In genomic region chr5:128733955-128734354, GRCm38 (mm10) we compare ENCODE assay signal across 9 mouse cellular contexts. TPM values are rescaled to one million over a fixed set of nuclear protein-coding genes. Genes with fewer than 3 reads are reported as not detected.
A peak's percentile ranks its signal among the peaks of the same experiment; 100 is the strongest.
DNase-seq lines count a peak whose midpoint lies in the region; ATAC-seq and TF ChIP-seq lines count a peak whose summit lies in the region.
"Had no signal": no experiment of that assay in that cellular context is flagged by ENCODE, and none has a peak within 500 bp of the region (broad histone marks: within the 10 kb centered on the region; RNA-seq: fewer than 3 reads in every experiment).

No protein-coding gene starts in this region.

- no peak overlapping the region for H3K4me3 ChIP-seq in forebrain, embryonic 16.5 days (replicated peaks; ENCODE audit: low read length)
- H3K4me3 ChIP-seq in layer of hippocampus, adult 2 months: no peak overlapping the region
- H3K4me3 ChIP-seq: heart, embryonic 15.5 days had no signal

- no peak overlapping the region for H3K4me2 ChIP-seq in forebrain, embryonic 16.5 days (ENCODE audit: low read length)
- H3K4me2 ChIP-seq: heart, embryonic 15.5 days had no signal

- no peak overlapping the region for H3K9ac ChIP-seq in forebrain, embryonic 16.5 days (replicated peaks; ENCODE audit: low read depth, low read length)
- H3K9ac ChIP-seq: heart, embryonic 15.5 days had no signal

- peak; percentile 95 for TF ChIP-seq CTCF in layer of hippocampus, adult 2 months (conservative IDR thresholded peaks at IDR 0.05)

- H3K27me3 ChIP-seq in forebrain, embryonic 16.5 days (replicated peaks; ENCODE audit: control insufficient read depth, insufficient read depth, low read length): no peaks in the 10 kb centered on the region
- H3K27me3 ChIP-seq in splenic B cell, adult 2 months (ENCODE audit: control insufficient read depth, insufficient read depth, low read length, poor library complexity, severe bottlenecking): no peaks in the 10 kb centered on the region

- peak; percentile 5 for DNase-seq in cerebellum, adult 11-12 months
- peak; percentile 46 for DNase-seq in urinary bladder, postnatal 14 days (ENCODE audit: low spot score)
- no peak for DNase-seq in urinary bladder, postnatal 10 days (ENCODE audit: low spot score)
- DNase-seq in layer of hippocampus, adult 2 months (ENCODE audit: low spot score in 2 of 2): peak; percentile 67 to 68
- peak; percentile 1 for DNase-seq in splenic B cell, adult 2 months (ENCODE audit: low read depth, low spot score)

- peaks cover 1% of the 10 kb centered on the region; the same call in 1 of the 2 replicates for H3K4me1 ChIP-seq in forebrain, embryonic 16.5 days (replicated peaks; ENCODE audit: control insufficient read depth, insufficient read depth, low read length)
- H3K4me1 ChIP-seq: heart, embryonic 15.5 days had no signal

- no peaks in the 10 kb centered on the region for H3K36me3 ChIP-seq in forebrain, embryonic 16.5 days (ENCODE audit: control insufficient read depth, insufficient read depth)
- H3K36me3 ChIP-seq in splenic B cell, adult 2 months (ENCODE audit: control insufficient read depth, insufficient read depth, low read length, poor library complexity, severe bottlenecking): no peaks in the 10 kb centered on the region
- H3K36me3 ChIP-seq: heart, embryonic 15.5 days had no signal

- 6% methylated on average over 6 of the region's 6 CpGs for WGBS in forebrain, embryonic 16.5 days

- no peak for ATAC-seq in cerebellum, adult (ENCODE audit: insufficient number of reproducible peaks, low FRiP score, low TSS enrichment)
- ATAC-seq in forebrain, embryonic 16.5 days: peak; percentile 50; the same call in 1 of the 2 replicates
- peak; percentile 54 for ATAC-seq in megakaryocyte, adult 5-6 weeks (ENCODE audit: poor library complexity, severe bottlenecking)

- no peak overlapping the region for H3K27ac ChIP-seq in forebrain, embryonic 16.5 days (ENCODE audit: low read length)
- no peak overlapping the region for H3K27ac ChIP-seq in layer of hippocampus, adult 2 months
- H3K27ac ChIP-seq: heart, embryonic 15.5 days had no signal

- H3K9me3 ChIP-seq in forebrain, embryonic 16.5 days (ENCODE audit: control insufficient read depth, low read length): no peaks in the 10 kb centered on the region
- H3K9me3 ChIP-seq: heart, embryonic 15.5 days had no signal

RNA-seq across cellular contexts. Expression of gene Piwil1, which starts 31.6 kb away (rescaled TPM):
- 0.30 and 0.35 TPM in 2 replicates for polyA plus RNA-seq in forebrain, embryonic 16.5 days (2015; fragmentation: Nextera tagmentation; extraction: Ambion mirVana)
- total RNA-seq in layer of hippocampus, adult 2 months (2021): under 1 TPM; 0.07 to 0.18 TPM
- total RNA-seq in megakaryocyte, adult 5-6 weeks (2015): not detected in 2 replicates
- total RNA-seq in megakaryocyte, adult 5-6 weeks (2017): not detected in 2 replicates
- polyA plus RNA-seq: heart, embryonic 15.5 days had no signal
